Comparison of ENCODE assay signal across 18 mouse cellular contexts in the genomic region with DNA sequence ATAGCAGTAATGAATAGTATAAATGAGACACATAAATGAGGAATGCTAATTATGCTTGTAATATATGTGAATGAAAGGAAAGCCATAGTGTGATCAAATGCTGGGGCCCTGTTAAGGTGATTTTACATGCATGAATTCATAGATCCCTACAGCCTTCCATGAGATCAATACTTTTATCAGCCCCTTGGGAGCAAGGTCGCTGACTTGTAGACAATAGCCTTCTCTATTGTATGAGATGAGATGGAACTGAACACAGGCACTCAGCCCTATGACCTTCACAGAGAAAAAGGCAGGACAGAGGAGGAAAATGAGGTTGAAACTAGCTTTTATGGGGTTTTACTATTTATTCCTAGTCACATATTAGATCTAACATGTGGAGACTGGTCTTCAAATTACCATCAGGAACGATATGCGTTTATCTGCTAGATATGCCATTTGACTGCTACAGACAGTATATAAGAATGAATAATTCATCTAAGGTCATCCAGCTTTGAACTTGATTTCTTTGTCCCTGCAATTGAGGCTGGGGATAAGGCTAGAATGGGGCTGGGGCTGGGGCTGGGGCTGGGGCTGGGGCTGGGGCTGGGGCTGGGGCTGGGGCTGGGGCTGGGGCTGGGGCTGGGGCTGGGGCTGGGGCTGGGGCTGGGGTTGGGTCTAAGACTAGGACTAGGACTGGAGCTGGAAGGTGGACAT.
DNase-seq lines count a peak whose midpoint lies in the region; ATAC-seq and TF ChIP-seq lines count a peak whose summit lies in the region.
"Had no signal": no experiment of that assay in that cellular context is flagged by ENCODE, and none has a peak within 500 bp of the region (broad histone marks: within the 10 kb centered on the region; RNA-seq: fewer than 3 reads in every experiment).

No protein-coding gene starts in this region.

- DNase-seq in hindbrain, postnatal 0 days (ENCODE audit: low spot score): no peak
- no peak for DNase-seq in midbrain, embryonic 14.5 days
- peak; percentile 46 for DNase-seq in embryo, embryonic 11 days
- no peak for DNase-seq in cerebellum, postnatal 14 days
- DNase-seq: adrenal gland, adult 2 months; adrenal gland, postnatal 25 days; cerebellum, adult 18-20 months; cerebellum, adult 9-11 months; forebrain, postnatal 0 days; gastrocnemius, postnatal 14 days; heart, adult 2 months had no signal

- WGBS in hindbrain, embryonic 12.5 days: 47% methylated on average over 3 of the region's 3 CpGs
- 41% methylated on average over 3 of the region's 3 CpGs for WGBS in hindbrain, postnatal 0 days
- 29% methylated on average over 3 of the region's 3 CpGs for WGBS in midbrain, embryonic 13.5 days
- WGBS in midbrain, embryonic 14.5 days: 51% methylated on average over 3 of the region's 3 CpGs

- no peak overlapping the region for H3K4me3 ChIP-seq in hindbrain, embryonic 12.5 days
- H3K4me3 ChIP-seq in hindbrain, postnatal 0 days (ENCODE audit: low read length): no peak overlapping the region
- no peak overlapping the region for H3K4me3 ChIP-seq in midbrain, embryonic 13.5 days (replicated peaks)
- no peak overlapping the region for H3K4me3 ChIP-seq in midbrain, embryonic 14.5 days (replicated peaks; ENCODE audit: low read depth, low read length)
- H3K4me3 ChIP-seq: embryonic facial prominence, embryonic 10.5 days; forebrain, embryonic 13.5 days; heart, adult 2 months; heart, embryonic 12.5 days; hindbrain, embryonic 15.5 days had no signal

- H3K27ac ChIP-seq in hindbrain, embryonic 12.5 days: peak overlapping the region; percentile 30; the same call in 1 of the 2 replicates
- no peak overlapping the region for H3K27ac ChIP-seq in hindbrain, postnatal 0 days
- no peak overlapping the region for H3K27ac ChIP-seq in midbrain, embryonic 13.5 days
- H3K27ac ChIP-seq in midbrain, embryonic 14.5 days (replicated peaks; ENCODE audit: low read depth, low read length): no peak overlapping the region
- H3K27ac ChIP-seq: embryonic facial prominence, embryonic 10.5 days; forebrain, embryonic 13.5 days; heart, adult 2 months; hindbrain, embryonic 15.5 days had no signal

- H3K27me3 ChIP-seq in hindbrain, embryonic 12.5 days: no peaks in the 10 kb centered on the region
- no peaks in the 10 kb centered on the region for H3K27me3 ChIP-seq in hindbrain, postnatal 0 days (ENCODE audit: insufficient read depth, low read length)
- no peaks in the 10 kb centered on the region for H3K27me3 ChIP-seq in midbrain, embryonic 13.5 days
- H3K27me3 ChIP-seq in midbrain, embryonic 14.5 days (ENCODE audit: control insufficient read depth, insufficient read depth, low read length): no peaks in the 10 kb centered on the region
- H3K27me3 ChIP-seq: forebrain, embryonic 13.5 days; heart, embryonic 12.5 days; hindbrain, embryonic 15.5 days had no signal

- H3K9me3 ChIP-seq in hindbrain, embryonic 12.5 days (replicated peaks): no peaks in the 10 kb centered on the region
- no peaks in the 10 kb centered on the region for H3K9me3 ChIP-seq in hindbrain, postnatal 0 days (ENCODE audit: low read length)
- H3K9me3 ChIP-seq in midbrain, embryonic 13.5 days: no peaks in the 10 kb centered on the region
- no peaks in the 10 kb centered on the region for H3K9me3 ChIP-seq in midbrain, embryonic 14.5 days (ENCODE audit: control insufficient read depth, low read length)
- H3K9me3 ChIP-seq: embryonic facial prominence, embryonic 10.5 days; forebrain, embryonic 13.5 days; heart, embryonic 12.5 days; hindbrain, embryonic 15.5 days had no signal

- peaks cover 9% of the 10 kb centered on the region; the same call in 1 of the 2 replicates for H3K4me1 ChIP-seq in hindbrain, embryonic 12.5 days
- H3K4me1 ChIP-seq in hindbrain, postnatal 0 days (ENCODE audit: insufficient read depth, low read length): no peaks in the 10 kb centered on the region
- H3K4me1 ChIP-seq in midbrain, embryonic 13.5 days (replicated peaks): peaks cover 15% of the 10 kb centered on the region
- peaks cover 7% of the 10 kb centered on the region; the same call in 1 of the 2 replicates for H3K4me1 ChIP-seq in midbrain, embryonic 14.5 days (ENCODE audit: control insufficient read depth, insufficient read depth, low read length)
- H3K4me1 ChIP-seq: embryonic facial prominence, embryonic 10.5 days; forebrain, embryonic 13.5 days; heart, embryonic 12.5 days had no signal

- H3K36me3 ChIP-seq in hindbrain, embryonic 12.5 days: no peaks in the 10 kb centered on the region
- H3K36me3 ChIP-seq in hindbrain, postnatal 0 days (ENCODE audit: insufficient read depth, low read length): no peaks in the 10 kb centered on the region
- H3K36me3 ChIP-seq in midbrain, embryonic 13.5 days: no peaks in the 10 kb centered on the region
- H3K36me3 ChIP-seq in midbrain, embryonic 14.5 days (ENCODE audit: control insufficient read depth, insufficient read depth, low read length): no peaks in the 10 kb centered on the region
- H3K36me3 ChIP-seq: embryonic facial prominence, embryonic 10.5 days; heart, embryonic 12.5 days; hindbrain, embryonic 15.5 days had no signal

- H3K4me2 ChIP-seq in hindbrain, embryonic 12.5 days (replicated peaks): no peak overlapping the region
- H3K4me2 ChIP-seq in hindbrain, postnatal 0 days (ENCODE audit: low read depth, low read length): no peak overlapping the region
- no peak overlapping the region for H3K4me2 ChIP-seq in midbrain, embryonic 13.5 days (replicated peaks)
- no peak overlapping the region for H3K4me2 ChIP-seq in midbrain, embryonic 14.5 days (ENCODE audit: low read length)
- H3K4me2 ChIP-seq: forebrain, embryonic 13.5 days; heart, embryonic 12.5 days; hindbrain, embryonic 15.5 days had no signal

- H3K9ac ChIP-seq in hindbrain, embryonic 12.5 days: no peak overlapping the region
- no peak overlapping the region for H3K9ac ChIP-seq in hindbrain, postnatal 0 days (replicated peaks; ENCODE audit: low read length)
- H3K9ac ChIP-seq in midbrain, embryonic 13.5 days (replicated peaks): no peak overlapping the region
- H3K9ac ChIP-seq in midbrain, embryonic 14.5 days (replicated peaks; ENCODE audit: low read length): no peak overlapping the region
- H3K9ac ChIP-seq: forebrain, embryonic 13.5 days; forebrain, postnatal 0 days; heart, embryonic 12.5 days; hindbrain, embryonic 15.5 days had no signal

- no peak for TF ChIP-seq CTCF in hindbrain, postnatal 0 days (IDR thresholded peaks at IDR 0.05; ENCODE audit: low read depth)

- peak; percentile 53; the same call in 1 of the 2 replicates for ATAC-seq in hindbrain, embryonic 12.5 days (ENCODE audit: low FRiP score)
- no peak for ATAC-seq in hindbrain, postnatal 0 days
- ATAC-seq in midbrain, embryonic 13.5 days: 0 out of 2 replicates have a peak, but pooled peaks have one; percentile 57
- no peak for ATAC-seq in midbrain, embryonic 14.5 days (ENCODE audit: low FRiP score, low TSS enrichment)
- ATAC-seq: forebrain, embryonic 13.5 days; forebrain, postnatal 0 days; inflammation-experienced regulatory T-cells, adult 6 months had no signal

Comparison
In these comparisons a context has a peak if more than half of its experiments do, and no peak if none do; other contexts are left out.
1. ATAC-seq: peak in hindbrain, embryonic 12.5 days (single experiment) and midbrain, embryonic 13.5 days (single experiment); none in hindbrain, postnatal 0 days (single experiment) and midbrain, embryonic 14.5 days (single experiment).